Mouse (Mus musculus) forebrain, embryonic 12.5 days (tissue): Measurements from ENCODE around the gene Cdnf. TPM values are rescaled to one million over a fixed set of nuclear protein-coding genes. Genes with fewer than 3 reads are reported as not detected.
A peak's percentile ranks its signal among the peaks of the same experiment; 100 is the strongest.

ENCODE experiments used
- ATAC-seq: fragments of 200-750 bp; cut with Nextera tagmentation; 2 replicates; pipeline ENCODE4 v1.8.0; 2017; ENCODE audit warnings: moderate TSS enrichment; ENCODE audit not compliant: low FRiP score
- H3K27ac ChIP-seq: fragments of 300-500 bp; sonication (generic); 2 replicates; pipeline ENCODE4 v1.5.1; 2016; ENCODE audit warnings: mild to moderate bottlenecking
- H3K27me3 ChIP-seq: fragments of 300-500 bp; sonication (generic); 2 replicates; pipeline ENCODE4 v1.6.1; 2016; ENCODE audit warnings: mild to moderate bottlenecking
- H3K36me3 ChIP-seq: fragments of 300-500 bp; sonication (generic); replicated peaks from 2 replicates; pipeline ENCODE4 v1.6.1; 2016; ENCODE audit warnings: mild to moderate bottlenecking
- H3K4me1 ChIP-seq: fragments of 300-500 bp; sonication (generic); 2 replicates; pipeline ENCODE4 v1.6.1; 2016
- H3K4me2 ChIP-seq: fragments of 300-500 bp; sonication (generic); 2 replicates; pipeline ENCODE4 v1.6.1; 2016; ENCODE audit warnings: mild to moderate bottlenecking, moderate library complexity
- H3K4me3 ChIP-seq: fragments of 300-500 bp; sonication (generic); replicated peaks from 2 replicates; pipeline ENCODE4 v1.5.1; 2016; ENCODE audit warnings: mild to moderate bottlenecking
- H3K9ac ChIP-seq: fragments of 300-500 bp; sonication (generic); 2 replicates; pipeline ENCODE4 v1.6.1; 2016; ENCODE audit warnings: mild to moderate bottlenecking
- H3K9me3 ChIP-seq: fragments of 300-500 bp; sonication (generic); 2 replicates; pipeline ENCODE4 v1.6.1; 2016
- WGBS: fragments of 180-500 bp; shearing (Covaris S2); methylation state at CpG from one replicate; pipeline ENCODE4 v1.1.7; 2016; 5-methylcytosine and 5-hydroxymethylcytosine counted together
- polyA plus RNA-seq: library from polyadenylated mRNA; unstranded; fragments of >200 nt; fragmentation: Nextera tagmentation; extraction: Ambion mirVana; gene quantifications from 2 replicates; pipeline ENCODE4 v1.2.1, GENCODE M21; 2016

The Cdnf gene
- polyA plus RNA-seq: 0.08 TPM in 2 replicates

- no peaks in the 10 kb centered on the region for H3K9me3 ChIP-seq
- H3K27me3 ChIP-seq: no peaks in the 10 kb centered on the region
- peaks cover 15% of the 10 kb centered on the region for H3K4me1 ChIP-seq
- H3K4me3 ChIP-seq: peak within 1 kb of the TSS; percentile 78
- peaks cover 25% of the 10 kb centered on the region for H3K36me3 ChIP-seq
- peak; percentile 100 for ATAC-seq
- peak within 1 kb of the TSS; percentile 88 for H3K9ac ChIP-seq
- peak within 1 kb of the TSS; percentile 72 for H3K4me2 ChIP-seq
- H3K27ac ChIP-seq: peak within 1 kb of the TSS; percentile 86
- under 1% methylated on average over 60 of the region's 60 CpGs for WGBS
Measured at GRCm38 (mm10) chr2:3512552-3513454, at the start of gene Cdnf, which contains the start of the genes Gm45902 and Hspa14. Gene Cdnf, plus strand, starts transcription at chr2:3513030. Gene Gm45902, minus strand, starts transcription at chr2:3512790. Gene Hspa14, minus strand, starts transcription at chr2:3512814.

DNA sequence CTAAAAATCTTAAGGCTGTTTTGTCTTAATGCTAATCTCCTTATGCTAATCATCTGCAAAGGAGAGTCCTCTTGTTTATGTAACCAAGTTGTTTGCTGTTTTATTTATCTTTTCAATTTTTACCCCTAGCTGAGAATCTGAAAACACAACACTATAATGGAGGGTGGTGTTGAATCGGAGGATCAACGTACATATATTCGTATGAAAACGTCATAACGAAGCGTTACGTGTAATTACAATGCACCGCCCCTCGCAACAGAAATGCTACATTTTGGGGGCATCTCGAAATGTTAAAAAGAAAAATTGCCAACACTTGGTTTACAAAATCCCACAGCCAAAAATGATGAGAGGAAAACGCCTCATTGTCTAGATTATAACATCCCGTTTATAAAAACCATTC lies 38.9 kb upstream of the Cdnf start:
- under 1% methylated on average over 12 of the region's 12 CpGs for WGBS
- Histone ChIP-seq H3K36me3 (peaks cover 17% of the 10 kb centered on the region; the same call in 1 of the 2 replicates), H3K4me1 (peaks cover 15% of the 10 kb centered on the region), H3K9ac (peak overlapping the region; percentile 88), H3K27me3 (no peaks in the 10 kb centered on the region), H3K4me3 (peak overlapping the region; percentile 96), H3K4me2 (peak overlapping the region; percentile 62), H3K9me3 (no peaks in the 10 kb centered on the region), H3K27ac (peak overlapping the region; percentile 96)
- ATAC-seq: no peak

DNA sequence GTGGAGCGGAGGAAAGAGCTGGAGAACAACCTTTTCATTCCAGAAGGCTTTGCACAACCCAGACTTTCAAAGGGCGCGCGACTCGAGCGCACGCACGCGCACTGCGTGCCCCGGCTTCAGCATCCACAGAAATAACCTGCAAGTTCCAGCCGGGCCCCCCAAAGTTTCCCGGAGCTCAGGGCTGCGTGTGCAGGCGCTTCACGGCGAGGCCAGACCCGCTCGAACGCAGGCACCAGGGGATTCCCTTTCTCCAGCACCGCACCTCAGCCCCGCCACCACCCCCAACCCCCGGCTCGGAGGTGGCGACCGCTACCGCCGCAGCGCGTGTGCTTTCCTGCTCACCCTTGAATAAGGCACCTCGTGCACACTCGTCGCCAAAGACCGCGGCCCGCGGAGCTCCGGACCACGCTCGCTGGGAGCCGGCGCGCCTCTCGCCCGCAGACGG lies 38.4 kb upstream of the Cdnf start:
- H3K4me2 ChIP-seq: peak overlapping the region; percentile 62
- peak overlapping the region; percentile 88 for H3K9ac ChIP-seq
- peaks cover 3% of the 10 kb centered on the region for H3K9me3 ChIP-seq
- H3K27me3 ChIP-seq: no peaks in the 10 kb centered on the region
- peak overlapping the region; percentile 96 for H3K27ac ChIP-seq
- peak; percentile 83 for ATAC-seq
- peaks cover 12% of the 10 kb centered on the region; the same call in 1 of the 2 replicates for H3K36me3 ChIP-seq
- WGBS: under 1% methylated on average over 45 of the region's 46 CpGs
- H3K4me1 ChIP-seq: peaks cover 15% of the 10 kb centered on the region
- H3K4me3 ChIP-seq: peak overlapping the region; percentile 96

- H3K27ac ChIP-seq: peak within 1 kb of the TSS; percentile 96
- H3K9me3 ChIP-seq: peaks cover 5% of the 10 kb centered on the region
- WGBS: under 1% methylated on average over 42 of the region's 42 CpGs
- H3K9ac ChIP-seq: peak within 1 kb of the TSS; percentile 88
- peak within 1 kb of the TSS; percentile 96 for H3K4me3 ChIP-seq
- ATAC-seq: peak; percentile 97
- H3K27me3 ChIP-seq: no peaks in the 10 kb centered on the region
- H3K4me2 ChIP-seq: peak within 1 kb of the TSS; percentile 62
- peaks cover 15% of the 10 kb centered on the region for H3K4me1 ChIP-seq
- H3K36me3 ChIP-seq: peaks cover 12% of the 10 kb centered on the region; the same call in 1 of the 2 replicates
Measured at GRCm38 (mm10) chr2:3474861-3475283, 38.0 kb upstream of the Cdnf start, which contains the start of gene Suv39h2. Gene Suv39h2, minus strand, starts transcription at chr2:3475031.

GRCm38 (mm10) chr2:3475746-3476251 lies 37.0 kb upstream of the Cdnf start:
- Histone ChIP-seq H3K36me3 (0 out of 2 replicates have a peak, but pooled peaks cover 8% of the 10 kb centered on the region), H3K27ac (no peak overlapping the region), H3K4me1 (peaks cover 15% of the 10 kb centered on the region), H3K4me3 (no peak overlapping the region), H3K9ac (no peak overlapping the region), H3K9me3 (peaks cover 5% of the 10 kb centered on the region), H3K27me3 (no peaks in the 10 kb centered on the region), H3K4me2 (peak overlapping the region; percentile 62; the same call in 1 of the 2 replicates)
- ATAC-seq: no peak
- 61% methylated on average over 3 of the region's 3 CpGs for WGBS

- WGBS: 86% methylated on average over 3 of the region's 3 CpGs
- Histone ChIP-seq H3K36me3 (no peaks in the 10 kb centered on the region), H3K4me1 (peaks cover 6% of the 10 kb centered on the region; the same call in 1 of the 2 replicates), H3K27ac (no peak overlapping the region), H3K4me2 (no peak overlapping the region), H3K9me3 (peaks cover 5% of the 10 kb centered on the region), H3K27me3 (no peaks in the 10 kb centered on the region), H3K9ac (no peak overlapping the region), H3K4me3 (no peak overlapping the region)
- no peak for ATAC-seq
Measured at GRCm38 (mm10) chr2:3480239-3480638, 32.6 kb upstream of the Cdnf start.

DNA sequence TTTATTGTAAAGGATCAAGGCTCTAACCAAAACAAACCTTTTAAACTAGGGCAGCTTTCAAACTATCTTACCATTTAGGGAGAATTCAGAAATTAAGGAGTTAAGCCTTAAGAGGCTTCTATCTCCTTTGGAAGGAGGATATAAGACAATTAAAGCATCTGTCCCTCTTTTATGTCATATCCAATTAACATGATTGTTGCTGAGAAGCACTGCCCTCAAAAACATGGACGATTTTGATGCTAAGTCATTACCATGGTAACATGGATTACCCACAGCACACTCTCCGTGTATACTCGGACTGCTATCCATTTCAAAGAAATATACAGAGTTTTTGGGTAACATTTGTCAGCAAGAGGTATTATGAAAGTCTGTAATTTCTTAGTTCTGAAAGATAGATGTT lies 23.0 kb upstream of the Cdnf start:
- Histone ChIP-seq H3K4me3 (no peak overlapping the region), H3K27me3 (no peaks in the 10 kb centered on the region), H3K9me3 (no peaks in the 10 kb centered on the region), H3K9ac (no peak overlapping the region), H3K4me2 (no peak overlapping the region), H3K27ac (no peak overlapping the region), H3K4me1 (no peaks in the 10 kb centered on the region), H3K36me3 (peaks cover 51% of the 10 kb centered on the region)
- WGBS: 74% methylated on average over 3 of the region's 3 CpGs
- ATAC-seq: no peak

DNA sequence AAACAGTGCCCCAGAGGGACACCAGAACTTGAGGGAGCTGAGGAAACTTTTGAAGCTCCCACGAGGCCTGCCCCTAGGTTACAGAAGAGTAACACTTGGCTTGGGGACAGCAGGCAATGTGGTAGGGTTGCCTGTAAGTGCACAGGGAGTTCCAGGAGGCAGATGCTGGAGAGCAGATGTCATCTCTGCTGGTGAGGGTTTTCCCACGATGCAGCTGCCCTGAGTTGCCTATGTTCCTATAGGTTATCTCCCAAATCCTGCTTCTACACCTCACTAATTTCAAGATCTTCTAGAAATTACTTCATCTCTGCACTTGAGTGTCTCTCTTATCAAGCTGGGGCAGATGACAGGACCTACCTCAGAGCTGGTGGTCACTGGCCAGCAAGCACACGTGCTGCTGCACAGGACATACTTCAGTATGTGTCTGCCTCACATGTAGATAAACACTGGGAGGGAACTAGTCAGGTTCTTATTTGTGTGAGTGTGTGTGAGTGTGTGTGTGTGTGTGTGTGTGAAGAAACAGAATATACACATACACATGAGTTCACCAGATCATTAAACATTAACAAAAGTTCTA lies 18.9 kb upstream of the Cdnf start:
- no peaks in the 10 kb centered on the region for H3K4me1 ChIP-seq
- H3K4me2 ChIP-seq: no peak overlapping the region
- no peaks in the 10 kb centered on the region for H3K27me3 ChIP-seq
- no peak overlapping the region for H3K4me3 ChIP-seq
- H3K27ac ChIP-seq: no peak overlapping the region
- H3K36me3 ChIP-seq: peaks cover 81% of the 10 kb centered on the region
- 99% methylated on average over 3 of the region's 3 CpGs for WGBS
- no peak for ATAC-seq
- no peaks in the 10 kb centered on the region for H3K9me3 ChIP-seq
- no peak overlapping the region for H3K9ac ChIP-seq

- H3K9me3 ChIP-seq: no peaks in the 10 kb centered on the region
- H3K4me1 ChIP-seq: no peaks in the 10 kb centered on the region
- no peaks in the 10 kb centered on the region for H3K27me3 ChIP-seq
- WGBS: 91% methylated on average over 6 of the region's 6 CpGs
- no peak for ATAC-seq
- H3K27ac ChIP-seq: no peak overlapping the region
- H3K4me3 ChIP-seq: no peak overlapping the region
- no peak overlapping the region for H3K9ac ChIP-seq
- H3K4me2 ChIP-seq: no peak overlapping the region
- peaks cover 70% of the 10 kb centered on the region for H3K36me3 ChIP-seq
Measured at GRCm38 (mm10) chr2:3499543-3499942, 13.3 kb upstream of the Cdnf start.

DNA sequence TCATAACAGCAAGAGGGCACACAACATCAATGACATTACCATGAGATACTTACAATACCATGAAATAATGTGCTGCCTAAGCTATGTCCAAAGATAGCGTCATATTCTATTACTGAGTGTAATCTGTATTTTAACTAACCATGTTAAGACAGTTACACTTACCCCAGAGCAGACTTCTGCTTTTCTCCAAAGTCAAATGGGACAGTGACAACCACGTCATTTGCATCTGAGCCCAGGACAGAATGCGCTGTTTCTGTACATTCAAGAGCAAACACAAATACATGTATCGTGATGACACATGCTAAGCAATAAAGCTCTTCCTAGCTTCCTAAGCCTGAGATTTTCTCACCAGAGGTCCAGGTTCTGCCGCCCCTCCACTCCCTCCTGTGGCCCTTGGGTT lies 11.9 kb upstream of the Cdnf start:
- ATAC-seq: no peak
- Histone ChIP-seq H3K27me3 (no peaks in the 10 kb centered on the region), H3K4me1 (no peaks in the 10 kb centered on the region), H3K9ac (no peak overlapping the region), H3K27ac (no peak overlapping the region), H3K4me3 (no peak overlapping the region), H3K9me3 (no peaks in the 10 kb centered on the region), H3K36me3 (peaks cover 70% of the 10 kb centered on the region), H3K4me2 (no peak overlapping the region)
- 96% methylated on average over 5 of the region's 5 CpGs for WGBS

DNA sequence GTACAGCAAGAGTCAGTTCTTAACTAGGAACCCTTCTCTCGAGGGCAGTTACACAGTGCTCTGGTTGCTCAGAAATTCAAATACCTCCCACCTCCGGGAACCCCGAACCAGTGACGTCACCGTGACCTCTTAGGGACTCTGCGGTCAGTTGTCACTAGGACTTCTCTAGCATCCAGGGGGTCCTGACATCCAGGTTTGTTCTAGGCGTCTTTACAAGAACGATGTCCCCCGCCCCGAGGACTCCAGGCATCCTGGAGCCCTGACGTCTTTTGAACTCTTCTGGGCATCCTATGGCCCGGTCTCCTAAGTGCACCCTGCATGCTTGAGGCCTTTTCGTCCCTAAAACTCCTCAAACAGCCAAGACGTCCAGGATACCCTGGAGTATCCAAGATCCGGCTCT lies 754 bp upstream of the Cdnf start:
- peak overlapping the region; percentile 86 for H3K27ac ChIP-seq
- H3K4me2 ChIP-seq: peak overlapping the region; percentile 72
- H3K9ac ChIP-seq: peak overlapping the region; percentile 88
- no peak for ATAC-seq
- H3K9me3 ChIP-seq: no peaks in the 10 kb centered on the region
- H3K4me1 ChIP-seq: peaks cover 15% of the 10 kb centered on the region
- WGBS: under 1% methylated on average over 15 of the region's 15 CpGs
- H3K36me3 ChIP-seq: peaks cover 32% of the 10 kb centered on the region
- H3K4me3 ChIP-seq: peak overlapping the region; percentile 78
- no peaks in the 10 kb centered on the region for H3K27me3 ChIP-seq

- H3K36me3 ChIP-seq: no peaks in the 10 kb centered on the region
- H3K27me3 ChIP-seq: no peaks in the 10 kb centered on the region
- H3K27ac ChIP-seq: no peak overlapping the region
- H3K4me3 ChIP-seq: no peak overlapping the region
- no peak for ATAC-seq
- no peaks in the 10 kb centered on the region for H3K4me1 ChIP-seq
- whole genome bisulfite sequencing: 88% methylated on average over 4 of the region's 4 CpGs
- H3K9me3 ChIP-seq: no peaks in the 10 kb centered on the region
- no peak overlapping the region for H3K4me2 ChIP-seq
- H3K9ac ChIP-seq: no peak overlapping the region
Measured at GRCm38 (mm10) chr2:3522558-3522957, 9.7 kb downstream of the Cdnf start.
